Mouse (Mus musculus) midbrain, embryonic 10.5 days (tissue): ENCODE data around the gene Pgk1. TPM values are rescaled to one million over a fixed set of nuclear protein-coding genes. Genes with fewer than 3 reads are reported as not detected.
A peak's percentile ranks its signal among the peaks of the same experiment; 100 is the strongest.

ENCODE experiments used
- DNase-seq: peaks from one replicate; pipeline ENCODE4 v3.0.0-alpha.2; 2017; ENCODE audit warnings: low spot score
- H3K27ac ChIP-seq: fragments of 300-500 bp; sonication (generic); replicated peaks from 2 replicates; pipeline ENCODE4 v1.5.1; 2016; ENCODE audit warnings: mild to moderate bottlenecking
- H3K27me3 ChIP-seq: fragments of 300-500 bp; sonication (generic); 2 replicates; pipeline ENCODE4 v1.6.1; 2016; ENCODE audit warnings: low read depth, mild to moderate bottlenecking; ENCODE audit not compliant: poor library complexity, severe bottlenecking
- H3K36me3 ChIP-seq: fragments of 300-500 bp; sonication (generic); 2 replicates; pipeline ENCODE4 v1.6.1; 2016; ENCODE audit warnings: mild to moderate bottlenecking, moderate library complexity
- H3K4me1 ChIP-seq: fragments of 300-500 bp; sonication (generic); 2 replicates; pipeline ENCODE4 v1.6.1; 2016
- H3K4me3 ChIP-seq: fragments of 300-500 bp; sonication (generic); 2 replicates; pipeline ENCODE4 v1.5.1; 2016; ENCODE audit warnings: mild to moderate bottlenecking, moderate library complexity
- H3K9me3 ChIP-seq: fragments of 300-500 bp; sonication (generic); replicated peaks from 2 replicates; pipeline ENCODE4 v1.6.1; 2016; ENCODE audit warnings: mild to moderate bottlenecking
- WGBS: fragments of 180-500 bp; shearing (Covaris S2); methylation state at CpG from one replicate; pipeline ENCODE4 v1.1.7; 2016; 5-methylcytosine and 5-hydroxymethylcytosine counted together
- polyA plus RNA-seq: library from polyadenylated mRNA; unstranded; fragments of >200 nt; fragmentation: Nextera tagmentation; extraction: Ambion mirVana; gene quantifications from 2 replicates; pipeline ENCODE4 v1.2.1, GENCODE M21; 2016

The Pgk1 gene
- 480 and 609 TPM in 2 replicates for polyA plus RNA-seq

- peaks cover 15% of the 10 kb centered on the region for H3K36me3 ChIP-seq
- WGBS: 14% methylated on average over 50 of the region's 55 CpGs
- H3K9me3 ChIP-seq: no peaks in the 10 kb centered on the region
- peaks cover 47% of the 10 kb centered on the region for H3K4me1 ChIP-seq
- peak within 1 kb of the TSS; percentile 64 for H3K4me3 ChIP-seq
- peak within 1 kb of the TSS; percentile 89 for H3K27ac ChIP-seq
- DNase-seq: peak; percentile 93
- peaks cover 40% of the 10 kb centered on the region for H3K27me3 ChIP-seq
These were observed at the start of gene Pgk1 for GRCm38 (mm10) chrX:106186713-106187649. Gene Pgk1, plus strand, starts transcription at chrX:106187100.

- H3K9me3 ChIP-seq: no peaks in the 10 kb centered on the region
- WGBS: 88% methylated on average over 13 of the region's 13 CpGs
- H3K27ac ChIP-seq: no peak overlapping the region
- no peaks in the 10 kb centered on the region for H3K4me1 ChIP-seq
- H3K4me3 ChIP-seq: no peak overlapping the region
- no peaks in the 10 kb centered on the region for H3K36me3 ChIP-seq
- no peak for DNase-seq
- H3K27me3 ChIP-seq: peaks cover 39% of the 10 kb centered on the region
These were observed 47.4 kb upstream of the Pgk1 start for GRCm38 (mm10) chrX:106139309-106140070.

GRCm38 (mm10) chrX:106142936-106143335, 44.0 kb upstream of the Pgk1 start, which contains the start of gene Tlr13:
Gene Tlr13, plus strand, starts transcription at chrX:106143204.
- H3K27me3 ChIP-seq: peaks cover 38% of the 10 kb centered on the region
- DNase-seq: no peak
- H3K27ac ChIP-seq: no peak within 1 kb of the TSS
- WGBS: 86% methylated on average over 6 of the region's 6 CpGs
- H3K36me3 ChIP-seq: no peaks in the 10 kb centered on the region
- H3K4me1 ChIP-seq: no peaks in the 10 kb centered on the region
- H3K4me3 ChIP-seq: no peak within 1 kb of the TSS
- H3K9me3 ChIP-seq: no peaks in the 10 kb centered on the region

- Histone ChIP-seq H3K4me3 (no peak overlapping the region), H3K4me1 (no peaks in the 10 kb centered on the region), H3K27me3 (peaks cover 58% of the 10 kb centered on the region), H3K9me3 (no peaks in the 10 kb centered on the region), H3K36me3 (no peaks in the 10 kb centered on the region), H3K27ac (no peak overlapping the region)
- 94% methylated on average over 1 of the region's 1 CpGs for WGBS
- DNase-seq: no peak
These were observed 38.7 kb upstream of the Pgk1 start for GRCm38 (mm10) chrX:106148185-106148584.

- DNase-seq: no peak
- Histone ChIP-seq H3K4me3 (no peak overlapping the region), H3K36me3 (no peaks in the 10 kb centered on the region), H3K27ac (no peak overlapping the region), H3K27me3 (peaks cover 67% of the 10 kb centered on the region), H3K9me3 (no peaks in the 10 kb centered on the region), H3K4me1 (no peaks in the 10 kb centered on the region)
- 95% methylated on average over 3 of the region's 3 CpGs for WGBS
These were observed 37.4 kb upstream of the Pgk1 start for GRCm38 (mm10) chrX:106149460-106149859.

- Histone ChIP-seq H3K4me3 (no peak overlapping the region), H3K27ac (no peak overlapping the region), H3K27me3 (peaks cover 64% of the 10 kb centered on the region), H3K4me1 (no peaks in the 10 kb centered on the region), H3K36me3 (no peaks in the 10 kb centered on the region), H3K9me3 (no peaks in the 10 kb centered on the region)
- no peak for DNase-seq
These were observed 32.7 kb upstream of the Pgk1 start for GRCm38 (mm10) chrX:106154180-106154586.

- Histone ChIP-seq H3K9me3 (no peaks in the 10 kb centered on the region), H3K27ac (no peak overlapping the region), H3K27me3 (peaks cover 57% of the 10 kb centered on the region), H3K4me1 (no peaks in the 10 kb centered on the region), H3K4me3 (no peak overlapping the region), H3K36me3 (no peaks in the 10 kb centered on the region)
- no peak for DNase-seq
- 82% methylated on average over 4 of the region's 4 CpGs for WGBS
These were observed 31.0 kb upstream of the Pgk1 start for GRCm38 (mm10) chrX:106155892-106156291.

GRCm38 (mm10) chrX:106163995-106164394, 22.9 kb upstream of the Pgk1 start:
- Histone ChIP-seq H3K4me1 (no peaks in the 10 kb centered on the region), H3K4me3 (no peak overlapping the region), H3K27me3 (peaks cover 9% of the 10 kb centered on the region), H3K36me3 (no peaks in the 10 kb centered on the region), H3K9me3 (no peaks in the 10 kb centered on the region), H3K27ac (no peak overlapping the region)
- no peak for DNase-seq
- WGBS: 64% methylated on average over 5 of the region's 5 CpGs

GRCm38 (mm10) chrX:106164555-106164954, 22.3 kb upstream of the Pgk1 start:
- H3K27ac ChIP-seq: no peak overlapping the region
- WGBS: 74% methylated on average over 5 of the region's 5 CpGs
- no peaks in the 10 kb centered on the region for H3K4me1 ChIP-seq
- H3K9me3 ChIP-seq: no peaks in the 10 kb centered on the region
- peaks cover 4% of the 10 kb centered on the region for H3K27me3 ChIP-seq
- no peaks in the 10 kb centered on the region for H3K36me3 ChIP-seq
- no peak overlapping the region for H3K4me3 ChIP-seq
- no peak for DNase-seq

GRCm38 (mm10) chrX:106165089-106165488, 21.8 kb upstream of the Pgk1 start:
- H3K4me3 ChIP-seq: no peak overlapping the region
- H3K27ac ChIP-seq: no peak overlapping the region
- peaks cover 3% of the 10 kb centered on the region; the same call in 1 of the 2 replicates for H3K27me3 ChIP-seq
- DNase-seq: no peak
- WGBS: 72% methylated on average over 1 of the region's 1 CpGs
- no peaks in the 10 kb centered on the region for H3K9me3 ChIP-seq
- no peaks in the 10 kb centered on the region for H3K36me3 ChIP-seq
- no peaks in the 10 kb centered on the region for H3K4me1 ChIP-seq

GRCm38 (mm10) chrX:106171106-106171852, 15.6 kb upstream of the Pgk1 start:
- Histone ChIP-seq H3K27me3 (0 out of 2 replicates have a peak, but pooled peaks cover 6% of the 10 kb centered on the region), H3K4me1 (no peaks in the 10 kb centered on the region), H3K9me3 (no peaks in the 10 kb centered on the region), H3K36me3 (no peaks in the 10 kb centered on the region), H3K27ac (peak overlapping the region; percentile 61), H3K4me3 (peak overlapping the region; percentile 40)
- 25% methylated on average over 18 of the region's 18 CpGs for WGBS
- peak; percentile 68 for DNase-seq

GRCm38 (mm10) chrX:106171853-106172154, 15.1 kb upstream of the Pgk1 start:
- 63% methylated on average over 6 of the region's 6 CpGs for whole genome bisulfite sequencing
- Histone ChIP-seq H3K9me3 (no peaks in the 10 kb centered on the region), H3K27ac (0 out of 2 replicates have a peak overlapping the region, but pooled peaks have one; percentile 61), H3K4me1 (no peaks in the 10 kb centered on the region), H3K4me3 (peak overlapping the region; percentile 40), H3K36me3 (no peaks in the 10 kb centered on the region), H3K27me3 (0 out of 2 replicates have a peak, but pooled peaks cover 6% of the 10 kb centered on the region)
- DNase-seq: no peak
